Comparison of ENCODE assay signal across 16 mouse cellular contexts in the genomic region with DNA sequence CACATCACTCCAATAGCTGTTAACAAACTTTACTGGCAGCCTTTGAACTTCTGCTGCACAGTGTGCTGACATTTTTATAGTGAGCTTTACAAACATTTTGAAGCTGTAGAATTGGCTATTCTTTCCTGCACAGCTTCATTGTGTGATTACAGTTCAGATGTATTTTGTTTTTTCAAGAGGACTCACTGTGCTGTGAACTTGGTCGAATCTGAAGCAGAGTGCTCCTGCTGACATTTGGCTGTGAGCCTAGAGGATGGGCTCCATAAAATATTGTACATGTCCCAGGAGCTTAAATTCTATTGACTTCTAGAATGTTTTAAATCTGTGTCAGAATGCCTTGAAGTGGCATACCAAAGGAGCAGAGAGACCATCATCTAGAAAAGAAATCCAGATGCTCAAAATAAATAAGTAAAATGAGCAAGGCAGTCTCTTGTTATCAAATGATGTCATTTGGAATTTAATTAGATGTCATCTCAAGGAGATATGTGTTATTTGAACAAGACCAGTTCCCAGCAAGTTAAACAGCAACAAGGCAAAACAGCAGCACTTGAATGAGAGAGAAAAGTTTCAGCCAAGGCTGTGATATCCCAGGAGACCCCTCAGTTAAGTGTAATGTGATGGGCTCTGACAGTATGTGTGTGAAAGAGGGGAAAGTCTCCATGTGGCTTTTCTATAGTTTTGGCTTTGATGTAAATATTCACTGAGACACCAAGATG.
DNase-seq lines count a peak whose midpoint lies in the region; ATAC-seq and TF ChIP-seq lines count a peak whose summit lies in the region.
"Had no signal": no experiment of that assay in that cellular context is flagged by ENCODE, and none has a peak within 500 bp of the region (broad histone marks: within the 10 kb centered on the region; RNA-seq: fewer than 3 reads in every experiment).

No protein-coding gene starts in this region.

- WGBS in hindbrain, postnatal 0 days = 10% methylated on average over 1 of the region's 1 CpGs
- 43% methylated on average over 1 of the region's 1 CpGs for WGBS in hindbrain, embryonic 12.5 days
- WGBS in midbrain, embryonic 16.5 days = 28% methylated on average over 1 of the region's 1 CpGs
- WGBS in midbrain, embryonic 10.5 days = 67% methylated on average over 1 of the region's 1 CpGs
- WGBS in intestine, embryonic 15.5 days = 21% methylated on average over 1 of the region's 1 CpGs
- WGBS in neural tube, embryonic 15.5 days = 9% methylated on average over 1 of the region's 1 CpGs

- peak; percentile 24 for DNase-seq in hindbrain, postnatal 0 days (ENCODE audit: low spot score)
- DNase-seq in midbrain, embryonic 10.5 days (ENCODE audit: low spot score) = no peak
- no peak for DNase-seq in right cerebral cortex, postnatal 14 days
- DNase-seq in spleen, postnatal 14 days (ENCODE audit: low spot score in 2 of 2) = no peak
- DNase-seq: adrenal gland, postnatal 14 days; cerebellum, adult 8-10 months; gastrocnemius, postnatal 25 days; kidney, postnatal 10 days; lung, adult 18-20 months; right cerebral cortex, adult 18-20 months; thymus, postnatal 36 days had no signal

- H3K4me3 ChIP-seq in hindbrain, postnatal 0 days (ENCODE audit: low read length) = no peak overlapping the region
- no peak overlapping the region for H3K4me3 ChIP-seq in hindbrain, embryonic 12.5 days
- no peak overlapping the region for H3K4me3 ChIP-seq in midbrain, embryonic 16.5 days (ENCODE audit: low read depth, low read length)
- no peak overlapping the region for H3K4me3 ChIP-seq in midbrain, embryonic 10.5 days
- no peak overlapping the region for H3K4me3 ChIP-seq in intestine, embryonic 15.5 days (replicated peaks)
- H3K4me3 ChIP-seq in neural tube, embryonic 15.5 days (replicated peaks) = no peak overlapping the region
- H3K4me3 ChIP-seq: heart, embryonic 15.5 days had no signal

- TF ChIP-seq CTCF in hindbrain, postnatal 0 days (IDR thresholded peaks at IDR 0.05; ENCODE audit: low read depth) = no peak

- H3K27me3 ChIP-seq in hindbrain, postnatal 0 days (ENCODE audit: insufficient read depth, low read length) = no peaks in the 10 kb centered on the region
- H3K27me3 ChIP-seq in hindbrain, embryonic 12.5 days = no peaks in the 10 kb centered on the region
- H3K27me3 ChIP-seq in midbrain, embryonic 16.5 days (ENCODE audit: control insufficient read depth, insufficient read depth, low read depth, low read length) = no peaks in the 10 kb centered on the region
- no peaks in the 10 kb centered on the region for H3K27me3 ChIP-seq in midbrain, embryonic 10.5 days (ENCODE audit: low read depth, poor library complexity, severe bottlenecking)
- no peaks in the 10 kb centered on the region for H3K27me3 ChIP-seq in intestine, embryonic 15.5 days (replicated peaks)
- H3K27me3 ChIP-seq in neural tube, embryonic 15.5 days (replicated peaks) = no peaks in the 10 kb centered on the region
- H3K27me3 ChIP-seq: heart, embryonic 15.5 days had no signal

- H3K9me3 ChIP-seq in hindbrain, postnatal 0 days (ENCODE audit: low read length) = no peaks in the 10 kb centered on the region
- no peaks in the 10 kb centered on the region for H3K9me3 ChIP-seq in hindbrain, embryonic 12.5 days (replicated peaks)
- no peaks in the 10 kb centered on the region for H3K9me3 ChIP-seq in midbrain, embryonic 16.5 days (replicated peaks; ENCODE audit: control insufficient read depth, low read length, poor library complexity, severe bottlenecking)
- H3K9me3 ChIP-seq in midbrain, embryonic 10.5 days (replicated peaks) = no peaks in the 10 kb centered on the region
- no peaks in the 10 kb centered on the region for H3K9me3 ChIP-seq in intestine, embryonic 15.5 days
- H3K9me3 ChIP-seq in neural tube, embryonic 15.5 days (replicated peaks) = no peaks in the 10 kb centered on the region
- H3K9me3 ChIP-seq: heart, embryonic 15.5 days had no signal

- 0 out of 2 replicates have a peak, but pooled peaks cover 4% of the 10 kb centered on the region for H3K4me1 ChIP-seq in hindbrain, postnatal 0 days (ENCODE audit: insufficient read depth, low read length)
- 0 out of 2 replicates have a peak, but pooled peaks cover 3% of the 10 kb centered on the region for H3K4me1 ChIP-seq in hindbrain, embryonic 12.5 days
- H3K4me1 ChIP-seq in midbrain, embryonic 16.5 days (ENCODE audit: control insufficient read depth, insufficient read depth, low read length) = peaks cover 4% of the 10 kb centered on the region; the same call in 1 of the 2 replicates
- no peaks in the 10 kb centered on the region for H3K4me1 ChIP-seq in midbrain, embryonic 10.5 days
- H3K4me1 ChIP-seq in intestine, embryonic 15.5 days (replicated peaks) = no peaks in the 10 kb centered on the region
- H3K4me1 ChIP-seq in neural tube, embryonic 15.5 days = peaks cover 13% of the 10 kb centered on the region
- H3K4me1 ChIP-seq: heart, embryonic 15.5 days had no signal

- H3K4me2 ChIP-seq in hindbrain, postnatal 0 days (ENCODE audit: low read depth, low read length) = no peak overlapping the region
- H3K4me2 ChIP-seq in hindbrain, embryonic 12.5 days (replicated peaks) = no peak overlapping the region
- no peak overlapping the region for H3K4me2 ChIP-seq in midbrain, embryonic 16.5 days (ENCODE audit: low read length)
- H3K4me2 ChIP-seq in intestine, embryonic 15.5 days (replicated peaks) = no peak overlapping the region
- no peak overlapping the region for H3K4me2 ChIP-seq in neural tube, embryonic 15.5 days
- H3K4me2 ChIP-seq: heart, embryonic 15.5 days had no signal

- no peaks in the 10 kb centered on the region for H3K36me3 ChIP-seq in hindbrain, postnatal 0 days (ENCODE audit: insufficient read depth, low read length)
- H3K36me3 ChIP-seq in hindbrain, embryonic 12.5 days = no peaks in the 10 kb centered on the region
- no peaks in the 10 kb centered on the region for H3K36me3 ChIP-seq in midbrain, embryonic 16.5 days (ENCODE audit: control insufficient read depth, insufficient read depth, low read length)
- no peaks in the 10 kb centered on the region for H3K36me3 ChIP-seq in midbrain, embryonic 10.5 days
- H3K36me3 ChIP-seq in intestine, embryonic 15.5 days = no peaks in the 10 kb centered on the region
- H3K36me3 ChIP-seq in neural tube, embryonic 15.5 days = no peaks in the 10 kb centered on the region
- H3K36me3 ChIP-seq: heart, embryonic 15.5 days had no signal

- H3K9ac ChIP-seq in hindbrain, postnatal 0 days (replicated peaks; ENCODE audit: low read length) = no peak overlapping the region
- no peak overlapping the region for H3K9ac ChIP-seq in hindbrain, embryonic 12.5 days
- H3K9ac ChIP-seq in midbrain, embryonic 16.5 days (ENCODE audit: low read depth, low read length) = no peak overlapping the region
- H3K9ac ChIP-seq in intestine, embryonic 15.5 days = no peak overlapping the region
- no peak overlapping the region for H3K9ac ChIP-seq in neural tube, embryonic 15.5 days (replicated peaks)
- H3K9ac ChIP-seq: heart, embryonic 15.5 days had no signal

- H3K27ac ChIP-seq in hindbrain, postnatal 0 days = no peak overlapping the region
- no peak overlapping the region for H3K27ac ChIP-seq in hindbrain, embryonic 12.5 days
- no peak overlapping the region for H3K27ac ChIP-seq in midbrain, embryonic 16.5 days (ENCODE audit: low read length)
- no peak overlapping the region for H3K27ac ChIP-seq in midbrain, embryonic 10.5 days (replicated peaks)
- no peak overlapping the region for H3K27ac ChIP-seq in intestine, embryonic 15.5 days
- H3K27ac ChIP-seq in neural tube, embryonic 15.5 days (replicated peaks) = peak overlapping the region; percentile 23; the same call in 1 of the 2 replicates
- H3K27ac ChIP-seq: heart, embryonic 15.5 days had no signal

- no peak for ATAC-seq in hindbrain, postnatal 0 days
- ATAC-seq in hindbrain, embryonic 12.5 days (ENCODE audit: low FRiP score) = no peak
- ATAC-seq in midbrain, embryonic 16.5 days = peak; percentile 70
- ATAC-seq in intestine, embryonic 15.5 days = peak; percentile 63
- peak; percentile 55; the same call in 1 of the 2 replicates for ATAC-seq in neural tube, embryonic 15.5 days (ENCODE audit: low FRiP score)

Comparison
In these comparisons a context has a peak if more than half of its experiments do, and no peak if none do; other contexts are left out.
1. ATAC-seq: peak in midbrain, embryonic 16.5 days (single experiment), intestine, embryonic 15.5 days (single experiment) and neural tube, embryonic 15.5 days (single experiment); none in hindbrain, postnatal 0 days (single experiment) and hindbrain, embryonic 12.5 days (single experiment).